Comparison of ENCODE assay signal across 20 mouse cellular contexts in the genomic region with DNA sequence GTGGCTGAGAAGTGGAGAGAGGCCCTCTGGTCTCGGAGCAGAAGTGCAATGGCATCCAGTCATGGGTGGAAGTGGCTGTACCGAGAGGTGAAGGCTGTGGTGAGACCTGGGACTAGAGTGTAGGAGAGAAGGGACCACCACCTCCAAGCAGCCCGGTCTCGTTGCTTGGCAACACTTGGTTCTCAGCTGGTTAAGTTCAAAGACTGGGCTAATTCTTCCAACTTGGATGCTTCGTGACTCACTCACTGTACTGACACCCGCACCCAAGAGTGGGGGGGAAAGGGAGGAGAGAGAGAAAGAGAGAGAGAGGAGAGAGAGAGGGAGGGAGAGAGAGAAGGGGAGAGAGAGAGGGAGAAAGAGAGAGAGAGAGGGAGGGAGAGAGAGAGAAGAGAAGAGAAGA.
DNase-seq lines count a peak whose midpoint lies in the region; ATAC-seq lines count a peak whose summit lies in the region.
"Had no signal": no experiment of that assay in that cellular context is flagged by ENCODE, and none has a peak within 500 bp of the region (broad histone marks: within the 10 kb centered on the region; RNA-seq: fewer than 3 reads in every experiment).

No protein-coding gene starts in this region.

- no peak for DNase-seq in frontal cortex, adult 2 months (ENCODE audit: extremely low spot score in 1 of 2, low spot score in 1 of 2)
- DNase-seq in right cerebral cortex, adult 18-20 months, result peak; percentile 34
- no peak for DNase-seq in right cerebral cortex, postnatal 25 days
- peak; percentile 65 for DNase-seq in brain, adult 2 months (ENCODE audit: low read depth, low spot score)
- no peak for DNase-seq in left cerebral cortex, postnatal 36 days (ENCODE audit: low spot score in 2 of 2)
- DNase-seq: adrenal gland, adult 8-10 months; adrenal gland, postnatal 14 days; adrenal gland, postnatal 36 days; B cell, adult 2 months; cerebellum, adult 11 months; cerebellum, adult 18-20 months; cerebellum, adult 8-10 months; cerebellum, adult 9-11 months; cerebellum, postnatal 36 days; embryo, embryonic 11 days had no signal

- intact Hi-C loops in left cerebral cortex, postnatal 36 days (cut with DNase I), result no loop called here

- peak; percentile 50; the same call in 1 of the 2 replicates for ATAC-seq in frontal cortex, adult (ENCODE audit: low TSS enrichment)
- ATAC-seq: activated CD4-positive, CD25-positive, alpha-beta regulatory T cell, adult 4 months; CD4-positive, CD25-positive, alpha-beta regulatory T cell, adult 4 months; forebrain, embryonic 14.5 days; forebrain, embryonic 16.5 days had no signal

Comparison
In these comparisons a context has a peak if more than half of its experiments do, and no peak if none do; other contexts are left out.
1. DNase-seq: peak in right cerebral cortex, adult 18-20 months (single experiment) and brain, adult 2 months (single experiment); none in frontal cortex, adult 2 months (0 of 2), right cerebral cortex, postnatal 25 days (single experiment) and left cerebral cortex, postnatal 36 days (0 of 2).